Mouse (Mus musculus) cerebellum, adult 2 months (tissue): ENCODE data around the gene Gm38431. TPM values are rescaled to one million over a fixed set of nuclear protein-coding genes. Genes with fewer than 3 reads are reported as not detected.

Source experiments
- DNase-seq, 2 experiments: peaks; one replicate each; pipeline ENCODE4 v3.0.0; 2021
- H3K27ac ChIP-seq: fragments of 200-500 bp; 2 replicates; pipeline ENCODE4 v1.5.1; 2012; ENCODE audit warnings: low read length, control low read depth, inconsistent platforms; ENCODE audit not compliant: insufficient read depth
- H3K27me3 ChIP-seq: fragments of 200-500 bp; 2 replicates; pipeline ENCODE4 v1.6.1; 2012; ENCODE audit warnings: inconsistent platforms, mild to moderate bottlenecking, low read length, moderate library complexity; ENCODE audit not compliant: control insufficient read depth, insufficient read depth
- H3K4me1 ChIP-seq: fragments of 200-500 bp; 2 replicates; pipeline ENCODE4 v1.6.1; 2011; ENCODE audit warnings: low read length; ENCODE audit not compliant: control insufficient read depth, insufficient read depth
- H3K4me3 ChIP-seq: fragments of 200-500 bp; replicated peaks from 2 replicates; pipeline ENCODE3; 2011; ENCODE audit warnings: mild to moderate bottlenecking, low read depth, low read length, control low read depth; ENCODE audit not compliant: insufficient read depth
- CTCF ChIP-seq: fragments of 200-500 bp; IDR thresholded peaks from 2 replicates; pipeline ENCODE4 v1.5.1; 2011; ENCODE audit warnings: low read depth, mild to moderate bottlenecking, control low read depth, low read length, moderate library complexity, borderline replicate concordance; ENCODE audit not compliant: insufficient read depth
- POLR2A ChIP-seq: fragments of 200-500 bp; IDR thresholded peaks from 2 replicates; pipeline ENCODE4 v1.6.1; 2011; ENCODE audit warnings: low read length, control low read depth, borderline replicate concordance; ENCODE audit not compliant: insufficient read depth
- WGBS: fragments of 180-500 bp; shearing (Covaris S2); methylation state at CpG from one replicate; pipeline ENCODE4 v1.1.7; 2018; 5-methylcytosine and 5-hydroxymethylcytosine counted together
- polyA plus RNA-seq: library from polyadenylated mRNA; depleted of rRNA; stranded (reverse); fragments of >200 nt; gene quantifications from 2 replicates; pipeline ENCODE4 v1.2.3, GENCODE M21; 2012; rRNA removed

Gm38431 gene
- polyA plus RNA-seq, 1 experiment: 2.6 TPM

- 76% methylated on average over 2 of the region's 2 CpGs for WGBS
- Histone ChIP-seq H3K27ac (no peak overlapping the region), H3K4me3 (no peak overlapping the region), H3K4me1 (no peaks in the 10 kb centered on the region), H3K27me3 (peaks cover 2% of the 10 kb centered on the region; the same call in 1 of the 2 replicates)
- no peak for DNase-seq
- TF ChIP-seq CTCF (no peak), POLR2A (no peak)
Measured at GRCm38 (mm10) chr9:21018600-21018999, 73.2 kb downstream of the Gm38431 start.

Other genes starting within 250 kb of the Gm38431 start
- gene A230050P20Rik, start 223.4 kb downstream of the Gm38431 start, polyA plus RNA-seq: 169 and 171 TPM in 2 replicates
- 11.1 and 12.4 TPM in 2 replicates for gene Angptl6, start 212.3 kb downstream of the Gm38431 start, polyA plus RNA-seq
- 45.3 and 50.2 TPM in 2 replicates for gene Ppan, start 203.8 kb downstream of the Gm38431 start, polyA plus RNA-seq
- gene Eif3g, start 193.4 kb downstream of the Gm38431 start, polyA plus RNA-seq: 129 and 130 TPM in 2 replicates
- gene Dnmt1, start 132.1 kb downstream of the Gm38431 start, polyA plus RNA-seq: 45.0 and 45.3 TPM in 2 replicates
- gene S1pr2, start 115.2 kb downstream of the Gm38431 start, polyA plus RNA-seq: 1.8 and 1.9 TPM in 2 replicates
- gene Mrpl4, start 89.3 kb downstream of the Gm38431 start, polyA plus RNA-seq: 135 and 139 TPM in 2 replicates
- gene Icam1, start 76.0 kb downstream of the Gm38431 start, polyA plus RNA-seq: 1.4 and 1.6 TPM in 2 replicates
- 0.32 and 0.65 TPM in 2 replicates for gene Icam4, start 62.6 kb downstream of the Gm38431 start, polyA plus RNA-seq
- 1.6 and 2.5 TPM in 2 replicates for gene Icam5, start 59.9 kb downstream of the Gm38431 start, polyA plus RNA-seq
- 1.0 TPM in 1 of 2 replicates, not detected in the other for gene Zglp1, start 24.9 kb downstream of the Gm38431 start, polyA plus RNA-seq
- 1.8 and 2.2 TPM in 2 replicates for gene Gm49373, start 18.9 kb downstream of the Gm38431 start, polyA plus RNA-seq
- 78.0 and 83.9 TPM in 2 replicates for gene Fdx1l, start 18.4 kb downstream of the Gm38431 start, polyA plus RNA-seq
- gene Raver1, start within 50 bp of the Gm38431 start, polyA plus RNA-seq: 29.9 and 31.4 TPM in 2 replicates
- gene Tyk2, start 39.2 kb upstream of the Gm38431 start, polyA plus RNA-seq: 17.2 and 17.9 TPM in 2 replicates
- gene Cdc37, start 58.0 kb upstream of the Gm38431 start, polyA plus RNA-seq: 189 and 202 TPM in 2 replicates
- 51.2 and 57.4 TPM in 2 replicates for gene Pde4a, start 73.7 kb upstream of the Gm38431 start, polyA plus RNA-seq
- gene Keap1, start 147.4 kb upstream of the Gm38431 start, polyA plus RNA-seq: 60.5 and 63.1 TPM in 2 replicates
- 40.8 and 44.6 TPM in 2 replicates for gene S1pr5, start 156.4 kb upstream of the Gm38431 start, polyA plus RNA-seq
- 70.9 and 72.4 TPM in 2 replicates for gene Atg4d, start 173.3 kb upstream of the Gm38431 start, polyA plus RNA-seq
- 46.8 and 48.2 TPM in 2 replicates for gene Kri1, start 196.0 kb upstream of the Gm38431 start, polyA plus RNA-seq
- 76.6 and 88.6 TPM in 2 replicates for gene Cdkn2d, start 199.4 kb upstream of the Gm38431 start, polyA plus RNA-seq
- gene Ap1m2, start 220.3 kb upstream of the Gm38431 start, polyA plus RNA-seq: 1.6 and 1.8 TPM in 2 replicates
- gene Slc44a2, start 228.7 kb upstream of the Gm38431 start, polyA plus RNA-seq: 67.7 and 70.3 TPM in 2 replicates